Mouse (Mus musculus) lung, postnatal 0 days (tissue): ENCODE data around the gene Eral1.

Experiments used
- CTCF ChIP-seq: IDR thresholded peaks from 2 replicates; pipeline ENCODE4 v1.5.1; 2016; ENCODE audit warnings: antibody characterized with exemption, mild to moderate bottlenecking
- EP300 ChIP-seq: IDR thresholded peaks from 2 replicates; pipeline ENCODE4 v1.6.1; 2016; ENCODE audit warnings: antibody characterized with exemption, mild to moderate bottlenecking, control low read depth

DNA sequence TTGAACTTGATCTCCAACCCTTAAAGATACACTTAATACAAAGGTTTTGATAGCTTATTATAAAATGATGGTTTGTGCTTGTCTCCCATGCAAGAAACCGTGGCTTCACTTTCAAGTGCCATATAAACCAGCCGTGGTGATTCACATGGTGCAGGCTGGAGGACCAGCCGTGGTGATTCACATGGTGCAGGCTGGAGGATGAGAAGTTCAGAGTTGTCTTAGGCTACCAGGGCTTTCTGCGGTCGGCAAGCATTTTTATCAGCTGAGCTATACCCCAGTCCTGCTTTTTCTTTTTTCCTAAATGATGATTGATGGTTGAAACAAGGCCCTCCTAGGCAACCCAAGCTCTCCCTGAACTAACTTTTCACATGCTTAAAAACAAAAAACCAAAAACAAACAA is 22.0 kb upstream of the Eral1 start:
- TF ChIP-seq CTCF (no peak), EP300 (no peak)
